Mouse (Mus musculus) embryo, embryonic 10.5 days (tissue): ENCODE data around the gene Cyp2f2.

Experiments used
- DNase-seq: peaks from one replicate; pipeline ENCODE4 v3.0.0-alpha.2; 2015; ENCODE audit warnings: low spot score

Cyp2f2 gene

DNA sequence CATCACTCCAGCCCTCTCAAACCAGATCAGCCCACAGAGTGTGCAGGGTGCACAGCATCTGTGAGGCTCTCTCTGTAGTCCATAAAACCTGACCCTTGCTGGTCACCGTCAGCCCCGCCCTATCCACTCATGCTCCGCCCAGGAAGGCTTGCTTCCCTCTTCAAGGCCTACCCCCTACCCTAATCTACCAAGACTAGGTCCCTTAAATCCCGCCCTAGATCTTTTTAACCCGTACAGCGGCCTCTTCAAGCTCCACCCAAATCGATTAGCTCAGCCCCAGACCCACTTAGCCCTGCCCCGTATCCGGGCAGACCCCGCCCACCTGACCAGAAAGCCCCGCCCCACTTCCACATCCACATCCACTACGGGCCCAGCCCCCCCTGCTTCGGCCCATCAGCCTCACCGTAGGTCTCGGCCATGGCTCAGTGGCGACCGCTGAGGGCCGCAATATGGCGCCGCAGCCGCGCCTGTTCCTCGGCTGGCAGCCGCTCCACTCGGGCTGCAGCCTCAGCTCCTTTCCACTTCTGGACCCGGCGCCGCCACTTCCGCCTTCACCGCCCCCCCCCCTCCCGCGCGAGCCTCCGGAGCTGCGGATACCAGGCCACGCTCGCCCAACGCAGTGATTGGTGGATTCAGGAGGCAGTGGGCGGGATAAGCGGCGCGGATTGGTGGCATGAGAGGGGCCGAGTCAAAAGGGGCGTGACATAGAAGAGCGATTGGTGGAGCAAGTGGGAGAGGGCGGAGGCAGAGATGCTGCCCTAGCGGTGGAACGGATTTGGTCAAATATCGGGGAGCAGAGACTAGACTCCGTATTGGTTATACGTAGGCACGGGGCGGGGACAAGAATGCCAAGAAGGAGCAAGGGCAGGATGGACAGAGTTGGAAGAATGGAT, 58.9 kb downstream of the Cyp2f2 start, which contains the start of gene Rab4b:
Rab4b (minus strand) TSS at position 573 of the 893 bp plus-strand sequence.
- DNase-seq: peak; percentile 99

DNA sequence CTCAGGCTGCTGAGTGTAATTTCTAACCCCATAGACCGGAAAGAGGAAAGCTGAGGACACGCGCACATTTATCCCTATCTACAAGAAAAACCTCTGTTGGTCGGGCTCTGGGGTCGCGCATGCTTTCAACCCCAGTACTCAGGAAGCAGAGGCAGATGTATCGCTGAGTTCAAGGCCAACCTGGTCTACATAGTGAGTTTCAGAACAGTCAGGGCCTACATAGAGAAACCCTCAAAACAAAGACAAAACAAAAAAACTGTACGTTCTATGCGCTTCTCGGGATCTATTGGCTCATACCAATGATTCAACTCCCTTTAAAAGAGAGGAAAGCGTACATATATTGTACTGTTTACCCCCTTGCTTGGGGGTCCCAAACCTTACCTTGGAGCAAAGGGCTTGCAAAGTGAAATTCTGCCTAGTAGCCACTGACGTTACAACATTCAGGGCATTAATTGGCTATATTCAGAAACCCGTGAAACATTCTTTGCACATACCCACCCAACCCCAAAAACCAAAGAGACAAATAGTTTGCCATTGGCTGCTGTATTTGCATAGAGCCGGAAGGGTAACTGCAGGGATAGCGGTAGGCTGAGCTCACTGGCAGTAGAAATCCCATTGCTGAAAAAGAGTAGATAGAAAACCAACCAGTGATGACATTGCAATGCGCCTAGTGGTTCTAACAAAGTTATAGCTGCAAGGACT, 59.7 kb downstream of the Cyp2f2 start:
- DNase-seq: no peak

- no peak for DNase-seq
Observed at GRCm38 (mm10) chr7:27180036-27180435, 60.3 kb downstream of the Cyp2f2 start.

GRCm38 (mm10) chr7:27180837-27181695, 61.4 kb downstream of the Cyp2f2 start, which contains the start of the genes Gm21983 and Mia:
Gene Gm21983 (minus strand): TSS chr7:27181086.
Gene Mia (minus strand): TSS chr7:27181157.
- no peak for DNase-seq

GRCm38 (mm10) chr7:27182498-27182897, 62.8 kb downstream of the Cyp2f2 start:
- DNase-seq: no peak
